Mouse (Mus musculus) heart, postnatal 0 days (tissue): ENCODE measurements at regions not wholly inside any gene's neighbourhood (a gene's known extent, or its start where the extent isn't known, plus 50 kb on each side); places are given as distances from the start of the nearest gene placed in this dataset.

ENCODE experiments used
- ATAC-seq: fragments of 200-750 bp; cut with Nextera tagmentation; 2 replicates; pipeline ENCODE4 v1.8.0; 2017; ENCODE audit warnings: low read depth, moderate number of reproducible peaks, moderate library complexity; ENCODE audit not compliant: insufficient read depth
- DNase-seq: peaks from one replicate; pipeline ENCODE4 v3.0.0-alpha.2; 2016; ENCODE audit warnings: low spot score
- H3K27ac ChIP-seq: fragments of 300-500 bp; sonication (generic); 2 replicates; pipeline ENCODE4 v1.5.1; 2014; ENCODE audit warnings: low read depth, mild to moderate bottlenecking
- H3K27me3 ChIP-seq: fragments of 300-500 bp; sonication (generic); 2 replicates; pipeline ENCODE4 v1.6.1; 2014; ENCODE audit warnings: low read length, mixed read lengths; ENCODE audit not compliant: control insufficient read depth, insufficient read depth
- H3K36me3 ChIP-seq: fragments of 300-500 bp; sonication (generic); replicated peaks from 2 replicates; pipeline ENCODE4 v1.6.1; 2014; ENCODE audit warnings: low read length, mixed read lengths; ENCODE audit not compliant: control insufficient read depth, insufficient read depth
- H3K4me1 ChIP-seq: fragments of 300-500 bp; sonication (generic); 2 replicates; pipeline ENCODE4 v1.6.1; 2014; ENCODE audit warnings: antibody characterized with exemption; ENCODE audit not compliant: control insufficient read depth, insufficient read depth
- H3K4me2 ChIP-seq: fragments of 300-500 bp; sonication (generic); 2 replicates; pipeline ENCODE4 v1.6.1; 2014; ENCODE audit warnings: low read depth, mild to moderate bottlenecking, low read length, moderate library complexity
- H3K4me3 ChIP-seq: fragments of 300-500 bp; sonication (generic); 2 replicates; pipeline ENCODE4 v1.5.1; 2014; ENCODE audit warnings: low read depth, low read length
- H3K9ac ChIP-seq: fragments of 300-500 bp; sonication (generic); replicated peaks from 2 replicates; pipeline ENCODE4 v1.6.1; 2014; ENCODE audit warnings: low read depth, low read length, mixed read lengths
- H3K9me3 ChIP-seq: fragments of 300-500 bp; sonication (generic); replicated peaks from 2 replicates; pipeline ENCODE4 v1.6.1; 2016; ENCODE audit warnings: low read length; ENCODE audit not compliant: control insufficient read depth
- CTCF ChIP-seq: IDR thresholded peaks from 2 replicates; pipeline ENCODE4 v1.5.1; 2016; ENCODE audit warnings: antibody characterized with exemption, control low read depth, low read depth
- EP300 ChIP-seq: IDR thresholded peaks from 2 replicates; pipeline ENCODE4 v1.6.1; 2016; ENCODE audit warnings: antibody characterized with exemption, low read depth
- WGBS: fragments of 180-500 bp; shearing (Covaris S2); extraction: QIAGEN DNeasy Blood & Tissue Kit; methylation state at CpG from one replicate; pipeline ENCODE4 v1.1.7; 2014; 5-methylcytosine and 5-hydroxymethylcytosine counted together

GRCm38 (mm10) chr12:26891190-26891589 is 422.2 kb downstream of the Cmpk2 start:
- Histone ChIP-seq H3K9me3 (no peaks in the 10 kb centered on the region), H3K27me3 (no peaks in the 10 kb centered on the region), H3K4me2 (no peak overlapping the region), H3K4me1 (no peaks in the 10 kb centered on the region), H3K27ac (no peak overlapping the region), H3K9ac (no peak overlapping the region), H3K36me3 (no peaks in the 10 kb centered on the region), H3K4me3 (no peak overlapping the region)
- WGBS = 77% methylated on average over 4 of the region's 4 CpGs
- ATAC-seq (no peak), DNase-seq (no peak)
- TF ChIP-seq EP300 = no peak
- no peak for TF ChIP-seq CTCF

GRCm38 (mm10) chr12:26886635-26887014 is 417.6 kb downstream of the Cmpk2 start:
- H3K4me2 ChIP-seq = no peak overlapping the region
- no peaks in the 10 kb centered on the region for H3K27me3 ChIP-seq
- ATAC-seq (no peak), DNase-seq (no peak)
- H3K9ac ChIP-seq = no peak overlapping the region
- 68% methylated on average over 7 of the region's 7 CpGs for WGBS
- no peak for TF ChIP-seq CTCF
- TF ChIP-seq EP300 = no peak
- no peak overlapping the region for H3K27ac ChIP-seq
- H3K36me3 ChIP-seq = no peaks in the 10 kb centered on the region
- no peaks in the 10 kb centered on the region for H3K9me3 ChIP-seq
- H3K4me3 ChIP-seq = no peak overlapping the region
- peaks cover 5% of the 10 kb centered on the region for H3K4me1 ChIP-seq

- Histone ChIP-seq H3K4me3 (no peak overlapping the region), H3K9me3 (no peaks in the 10 kb centered on the region), H3K4me2 (no peak overlapping the region), H3K4me1 (peaks cover 5% of the 10 kb centered on the region), H3K9ac (no peak overlapping the region), H3K27me3 (no peaks in the 10 kb centered on the region), H3K36me3 (no peaks in the 10 kb centered on the region), H3K27ac (no peak overlapping the region)
- 43% methylated on average over 12 of the region's 12 CpGs for WGBS
- no peak for ATAC-seq
- TF ChIP-seq EP300 (no peak), CTCF (no peak)
- no peak for DNase-seq
Observed at GRCm38 (mm10) chr12:26885831-26886634, 417.0 kb downstream of the Cmpk2 start.

GRCm38 (mm10) chr12:26885083-26885482 is 416.1 kb downstream of the Cmpk2 start:
- peaks cover 5% of the 10 kb centered on the region for H3K4me1 ChIP-seq
- H3K27ac ChIP-seq = no peak overlapping the region
- no peaks in the 10 kb centered on the region for H3K36me3 ChIP-seq
- TF ChIP-seq EP300 (no peak), CTCF (no peak)
- H3K4me3 ChIP-seq = no peak overlapping the region
- ATAC-seq (no peak), DNase-seq (no peak)
- 84% methylated on average over 3 of the region's 3 CpGs for WGBS
- no peak overlapping the region for H3K4me2 ChIP-seq
- no peak overlapping the region for H3K9ac ChIP-seq
- no peaks in the 10 kb centered on the region for H3K9me3 ChIP-seq
- H3K27me3 ChIP-seq = no peaks in the 10 kb centered on the region

GRCm38 (mm10) chr12:26884156-26884555 is 415.2 kb downstream of the Cmpk2 start:
- DNase-seq = no peak
- no peak overlapping the region for H3K4me2 ChIP-seq
- no peaks in the 10 kb centered on the region for H3K36me3 ChIP-seq
- no peak overlapping the region for H3K9ac ChIP-seq
- H3K4me3 ChIP-seq = no peak overlapping the region
- TF ChIP-seq EP300 (no peak), CTCF (no peak)
- H3K9me3 ChIP-seq = no peaks in the 10 kb centered on the region
- H3K27me3 ChIP-seq = no peaks in the 10 kb centered on the region
- ATAC-seq = no peak
- H3K4me1 ChIP-seq = peaks cover 5% of the 10 kb centered on the region
- 46% methylated on average over 5 of the region's 5 CpGs for WGBS
- H3K27ac ChIP-seq = no peak overlapping the region

GRCm38 (mm10) chr12:26877691-26878121 is 408.7 kb downstream of the Cmpk2 start:
- H3K4me2 ChIP-seq = no peak overlapping the region
- H3K27ac ChIP-seq = no peak overlapping the region
- peaks cover 5% of the 10 kb centered on the region for H3K4me1 ChIP-seq
- H3K9me3 ChIP-seq = no peaks in the 10 kb centered on the region
- no peaks in the 10 kb centered on the region for H3K36me3 ChIP-seq
- H3K9ac ChIP-seq = no peak overlapping the region
- ATAC-seq (no peak), DNase-seq (no peak)
- 62% methylated on average over 2 of the region's 2 CpGs for WGBS
- no peak for TF ChIP-seq EP300
- no peak for TF ChIP-seq CTCF
- no peaks in the 10 kb centered on the region for H3K27me3 ChIP-seq
- no peak overlapping the region for H3K4me3 ChIP-seq
